In the genomic region with DNA sequence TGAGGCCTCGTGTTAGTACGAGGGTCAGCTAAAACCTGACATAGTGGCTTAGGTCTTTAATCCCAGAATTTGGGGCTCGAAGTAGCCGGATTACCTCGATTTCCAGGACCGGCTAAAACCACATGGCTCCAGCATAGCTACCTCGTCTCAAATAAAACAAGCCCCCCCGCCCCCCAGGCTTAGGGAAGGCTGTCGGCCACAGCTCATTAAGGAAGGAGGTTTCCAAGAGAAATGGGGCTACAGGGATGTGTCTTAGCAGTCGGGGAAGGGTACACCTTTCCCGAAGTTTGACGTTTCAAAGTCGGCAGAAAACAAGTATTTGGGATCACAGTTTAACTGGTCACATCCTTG, we compare ENCODE assay signal across 8 mouse cellular contexts. TPM values are rescaled to one million over a fixed set of nuclear protein-coding genes. Genes with fewer than 3 reads are reported as not detected.
A peak's percentile ranks its signal among the peaks of the same experiment; 100 is the strongest.
DNase-seq lines count a peak whose midpoint lies in the region; ATAC-seq and TF ChIP-seq lines count a peak whose summit lies in the region.

No protein-coding gene starts in this region.

- peaks cover 7% of the 10 kb centered on the region for H3K36me3 ChIP-seq in heart, embryonic 11.5 days (ENCODE audit: control insufficient read depth, insufficient read depth, low read length)
- peaks cover 27 to 33% of the 10 kb centered on the region in 2 experiments for H3K36me3 ChIP-seq in CH12.LX (replicated peaks in 1 of 2; ENCODE audit: control insufficient read depth in 1 of 2, insufficient read depth in 1 of 2, low read length in 1 of 2)
- peaks cover 28% of the 10 kb centered on the region for H3K36me3 ChIP-seq in forebrain, embryonic 12.5 days (replicated peaks)
- peaks cover 3% of the 10 kb centered on the region; the same call in 1 of the 2 replicates for H3K36me3 ChIP-seq in liver, embryonic 14.5 days (replicated peaks; ENCODE audit: control insufficient read depth, insufficient read depth, low read depth)

- in situ Hi-C loops in CH12.LX (cut with MboI; ENCODE audit: low pct_ligation_motif_present, low pct_unique_long_range_greater_than_20kb, low sequenced_read_pairs) = no loop called here

- no peak for TF ChIP-seq POLR2A in CH12.LX (IDR thresholded peaks at IDR 0.05; ENCODE audit: low read depth, low read length)

- H3K9me3 ChIP-seq in heart, embryonic 11.5 days (replicated peaks; ENCODE audit: control insufficient read depth, low read length) = no peaks in the 10 kb centered on the region
- no peaks in the 10 kb centered on the region for H3K9me3 ChIP-seq in CH12.LX (replicated peaks; ENCODE audit: low read length)
- no peaks in the 10 kb centered on the region for H3K9me3 ChIP-seq in forebrain, embryonic 12.5 days
- no peaks in the 10 kb centered on the region for H3K9me3 ChIP-seq in liver, embryonic 14.5 days (ENCODE audit: control insufficient read depth, low read length)

- 8% methylated on average over 13 of the region's 13 CpGs for WGBS in heart, embryonic 11.5 days (ENCODE audit: insufficient replicate concordance)
- 15% methylated on average over 13 of the region's 13 CpGs for WGBS in forebrain, embryonic 12.5 days
- WGBS in liver, embryonic 14.5 days (ENCODE audit: insufficient replicate concordance) = 12% methylated on average over 13 of the region's 13 CpGs

- peak overlapping the region; percentile 94 for H3K4me2 ChIP-seq in heart, embryonic 11.5 days
- H3K4me2 ChIP-seq in CH12.LX (ENCODE audit: insufficient read depth, low read depth, poor library complexity, severe bottlenecking) = peak overlapping the region; percentile 41
- peak overlapping the region; percentile 68 for H3K4me2 ChIP-seq in forebrain, embryonic 12.5 days
- peak overlapping the region; percentile 67 for H3K4me2 ChIP-seq in liver, embryonic 14.5 days (ENCODE audit: low read depth)

- no peaks in the 10 kb centered on the region for H3K27me3 ChIP-seq in heart, embryonic 11.5 days (ENCODE audit: control insufficient read depth, insufficient read depth, low read length)
- H3K27me3 ChIP-seq in CH12.LX (replicated peaks) = no peaks in the 10 kb centered on the region
- peaks cover 5% of the 10 kb centered on the region; the same call in 1 of the 2 replicates for H3K27me3 ChIP-seq in forebrain, embryonic 12.5 days
- H3K27me3 ChIP-seq in liver, embryonic 14.5 days (ENCODE audit: control insufficient read depth, insufficient read depth, low read length) = no peaks in the 10 kb centered on the region

- DNase-seq in heart, postnatal 4 days = no peak
- DNase-seq in CH12.LX (ENCODE audit: extremely low read depth) = no peak
- no peak for DNase-seq in liver, embryonic 14.5 days (ENCODE audit: low read depth in 3 of 3, low spot score in 3 of 3)
- DNase-seq in left cerebral cortex, postnatal 25 days (ENCODE audit: low spot score in 2 of 2) = no peak
- DNase-seq in B cell, adult 2 months = no peak
- DNase-seq in thymus, postnatal 0 days (ENCODE audit: low spot score) = no peak

- H3K4me3 ChIP-seq in heart, embryonic 11.5 days (ENCODE audit: low read depth, low read length) = peak overlapping the region; percentile 97
- H3K4me3 ChIP-seq in CH12.LX (replicated peaks in 1 of 3; ENCODE audit: low read depth in 2 of 3, low read length in 2 of 3, poor library complexity in 1 of 3) = peak overlapping the region; percentile 45 to 98 (median 87)
- peak overlapping the region; percentile 97 for H3K4me3 ChIP-seq in forebrain, embryonic 12.5 days (replicated peaks)
- H3K4me3 ChIP-seq in liver, embryonic 14.5 days (ENCODE audit: insufficient read depth in 1 of 2, low read depth in 2 of 2, low read length in 2 of 2) = peak overlapping the region; percentile 68 to 80

- dilution Hi-C loops in CH12.LX (cut with MboI; ENCODE audit: extremely low pct_ligation_motif_present, extremely low pct_unique_long_range_greater_than_20kb, low sequenced_read_pairs) = no loop called here

- peak overlapping the region; percentile 89 for H3K9ac ChIP-seq in heart, embryonic 11.5 days (ENCODE audit: low read depth, low read length)
- H3K9ac ChIP-seq in CH12.LX (ENCODE audit: insufficient read depth, low read depth) = peak overlapping the region; percentile 44
- peak overlapping the region; percentile 90 for H3K9ac ChIP-seq in forebrain, embryonic 12.5 days
- H3K9ac ChIP-seq in liver, embryonic 14.5 days (replicated peaks) = peak overlapping the region; percentile 28

- peaks cover 26% of the 10 kb centered on the region for H3K79me2 ChIP-seq in CH12.LX (replicated peaks; ENCODE audit: control insufficient read depth, extremely low read depth, insufficient read depth, poor library complexity, severe bottlenecking)

- TF ChIP-seq RAD21 in CH12.LX (IDR thresholded peaks at IDR 0.05; ENCODE audit: low read depth, low read length) = no peak

- TF ChIP-seq CTCF in CH12.LX (conservative IDR thresholded peaks at IDR 0.05 in 1 of 2, IDR thresholded peaks at IDR 0.05 in 1 of 2; ENCODE audit: low read depth in 2 of 2, low read length in 2 of 2) = no peak
- no peak for TF ChIP-seq CTCF in liver, embryonic 14.5 days (IDR thresholded peaks at IDR 0.05; ENCODE audit: low read depth)

- peak overlapping the region; percentile 68 for H3K27ac ChIP-seq in heart, embryonic 11.5 days (ENCODE audit: low read depth, low read length)
- no peak overlapping the region for H3K27ac ChIP-seq in CH12.LX (ENCODE audit: insufficient read depth, low read depth)
- peak overlapping the region; percentile 89 for H3K27ac ChIP-seq in forebrain, embryonic 12.5 days
- H3K27ac ChIP-seq in liver, embryonic 14.5 days = no peak overlapping the region

- peaks cover 2% of the 10 kb centered on the region; the same call in 1 of the 2 replicates for H3K4me1 ChIP-seq in heart, embryonic 11.5 days (ENCODE audit: control insufficient read depth, insufficient read depth, low read length)
- peaks cover 27 to 60% of the 10 kb centered on the region in 2 experiments for H3K4me1 ChIP-seq in CH12.LX (ENCODE audit: control insufficient read depth in 1 of 2, insufficient read depth in 2 of 2)
- peaks cover 9% of the 10 kb centered on the region for H3K4me1 ChIP-seq in forebrain, embryonic 12.5 days
- H3K4me1 ChIP-seq in liver, embryonic 14.5 days (replicated peaks; ENCODE audit: control insufficient read depth in 2 of 2, insufficient read depth in 2 of 2, low read length in 1 of 2) = peaks cover 3 to 20% of the 10 kb centered on the region in 2 experiments

- 0 out of 2 replicates have a peak, but pooled peaks have one; percentile 1 for ATAC-seq in heart, embryonic 11.5 days (replicated peaks; ENCODE audit: insufficient number of reproducible peaks, low FRiP score, low TSS enrichment)
- ATAC-seq in forebrain, embryonic 12.5 days (ENCODE audit: low FRiP score) = no peak
- ATAC-seq in liver, embryonic 14.5 days (ENCODE audit: insufficient read depth) = peak; percentile 11; the same call in 1 of the 2 replicates

- intact Hi-C loops in left cerebral cortex, postnatal 25 days (cut with DNase I) = loop anchor here (5.0 kb wide), 1 partner anchor 489 kb away; no protein-coding TSS in a partner anchor

- TF ChIP-seq EP300 in CH12.LX (IDR thresholded peaks at IDR 0.05; ENCODE audit: low read length) = no peak
- no peak for TF ChIP-seq EP300 in liver, embryonic 14.5 days (IDR thresholded peaks at IDR 0.05; ENCODE audit: low read depth)

TF ChIP-seq in CH12.LX, 34 proteins besides CTCF, POLR2A, EP300 and RAD21:
- 0 out of 2 replicates have a peak, but pooled peaks have one; percentile 12 for TF ChIP-seq MAX (IDR thresholded peaks at IDR 0.05; ENCODE audit: low read length)
- no peak for TF ChIP-seq RCOR1 (conservative IDR thresholded peaks at IDR 0.05; ENCODE audit: low read depth, low read length)

RNA-seq across cellular contexts. Expression of gene Rbm34, which starts 0.4 kb away (rescaled TPM):
- 15.6 and 16.0 TPM in 2 replicates for polyA plus RNA-seq in heart, embryonic 11.5 days (2014; fragmentation: Nextera tagmentation; extraction: Ambion mirVana)
- total RNA-seq in heart, postnatal 4 days (2021) = 1 to 10 TPM; 7.6 to 8.5 TPM
- total RNA-seq in CH12.LX (2012; rRNA removed) (24.8 and 29.8 TPM in 2 replicates), CH12.LX (2014; rRNA removed) (42.7 and 47.2 TPM in 2 replicates)
- 42.3 and 52.4 TPM in 2 replicates for polyA plus RNA-seq in CH12.LX (2012; ENCODE audit: insufficient read length, low read depth)
- 30.4 and 33.0 TPM in 2 replicates for polyA plus RNA-seq in forebrain, embryonic 12.5 days (2016; fragmentation: Nextera tagmentation; extraction: Ambion mirVana)
- 2.1 and 5.2 TPM in 2 replicates for polyA plus RNA-seq in liver, embryonic 14.5 days (2012; rRNA removed)
- polyA plus RNA-seq in liver, embryonic 14.5 days (2014; fragmentation: Nextera tagmentation; extraction: Ambion mirVana) = 9.6 and 11.2 TPM in 2 replicates
- total RNA-seq in left cerebral cortex, postnatal 25 days (2021) = 10 to 100 TPM; 13.2 to 14.2 TPM
- polyA plus RNA-seq in thymus, postnatal 0 days (2015; fragmentation: Nextera tagmentation; extraction: Ambion mirVana) = 33.3 and 41.5 TPM in 2 replicates

RNA-seq across cellular contexts. Expression of gene Tomm20, which starts 25.6 kb away (rescaled TPM):
- 237 and 242 TPM in 2 replicates for polyA plus RNA-seq in heart, embryonic 11.5 days (2014; fragmentation: Nextera tagmentation; extraction: Ambion mirVana)
- total RNA-seq in heart, postnatal 4 days (2021) = 100 to 1,000 TPM; 104 to 120 TPM
- total RNA-seq in CH12.LX (2012; rRNA removed) (337 and 394 TPM in 2 replicates), CH12.LX (2014; rRNA removed) (130 and 151 TPM in 2 replicates)
- 513 TPM in 2 replicates for polyA plus RNA-seq in CH12.LX (2012; ENCODE audit: insufficient read length, low read depth)
- 194 and 201 TPM in 2 replicates for polyA plus RNA-seq in forebrain, embryonic 12.5 days (2016; fragmentation: Nextera tagmentation; extraction: Ambion mirVana)
- 18.2 and 44.0 TPM in 2 replicates for polyA plus RNA-seq in liver, embryonic 14.5 days (2012; rRNA removed)
- polyA plus RNA-seq in liver, embryonic 14.5 days (2014; fragmentation: Nextera tagmentation; extraction: Ambion mirVana) = 137 and 143 TPM in 2 replicates
- total RNA-seq in left cerebral cortex, postnatal 25 days (2021) = 100 to 1,000 TPM; 174 to 189 TPM
- 327 and 329 TPM in 2 replicates for polyA plus RNA-seq in thymus, postnatal 0 days (2015; fragmentation: Nextera tagmentation; extraction: Ambion mirVana)

Comparison
In these comparisons a context has a peak if more than half of its experiments do, and no peak if none do; other contexts are left out.
1. H3K27ac ChIP-seq: peak in heart, embryonic 11.5 days (single experiment) and forebrain, embryonic 12.5 days (single experiment); none in CH12.LX (single experiment) and liver, embryonic 14.5 days (single experiment).
2. H3K4me2 ChIP-seq: peak in every context shown above with its lines; median percentile 94 in heart, embryonic 11.5 days; 68 in forebrain, embryonic 12.5 days; 67 in liver, embryonic 14.5 days; 41 in CH12.LX.
3. H3K9ac ChIP-seq: peak in every context shown above with its lines; median percentile 90 in forebrain, embryonic 12.5 days; 89 in heart, embryonic 11.5 days; 44 in CH12.LX; 28 in liver, embryonic 14.5 days.
4. Peak in every context shown above with its lines, with median percentiles within 50 percentile points of each other: H3K4me3 ChIP-seq.